Mouse (Mus musculus) adrenal gland, postnatal 14 days (tissue): ENCODE measurements around the gene Trmt44. TPM values are rescaled to one million over a fixed set of nuclear protein-coding genes. Genes with fewer than 3 reads are reported as not detected.

Source experiments
- DNase-seq: peaks from one replicate; pipeline ENCODE4 v3.0.0; 2021; ENCODE audit warnings: mixed read lengths
- total RNA-seq: library from RNA; stranded (reverse); gene quantifications from 2 replicates; pipeline ENCODE4 v1.2.3, GENCODE M21; 2021

Gene Trmt44
- total RNA-seq, 1 experiment from 2014 or later, result 6.5 TPM

DNA sequence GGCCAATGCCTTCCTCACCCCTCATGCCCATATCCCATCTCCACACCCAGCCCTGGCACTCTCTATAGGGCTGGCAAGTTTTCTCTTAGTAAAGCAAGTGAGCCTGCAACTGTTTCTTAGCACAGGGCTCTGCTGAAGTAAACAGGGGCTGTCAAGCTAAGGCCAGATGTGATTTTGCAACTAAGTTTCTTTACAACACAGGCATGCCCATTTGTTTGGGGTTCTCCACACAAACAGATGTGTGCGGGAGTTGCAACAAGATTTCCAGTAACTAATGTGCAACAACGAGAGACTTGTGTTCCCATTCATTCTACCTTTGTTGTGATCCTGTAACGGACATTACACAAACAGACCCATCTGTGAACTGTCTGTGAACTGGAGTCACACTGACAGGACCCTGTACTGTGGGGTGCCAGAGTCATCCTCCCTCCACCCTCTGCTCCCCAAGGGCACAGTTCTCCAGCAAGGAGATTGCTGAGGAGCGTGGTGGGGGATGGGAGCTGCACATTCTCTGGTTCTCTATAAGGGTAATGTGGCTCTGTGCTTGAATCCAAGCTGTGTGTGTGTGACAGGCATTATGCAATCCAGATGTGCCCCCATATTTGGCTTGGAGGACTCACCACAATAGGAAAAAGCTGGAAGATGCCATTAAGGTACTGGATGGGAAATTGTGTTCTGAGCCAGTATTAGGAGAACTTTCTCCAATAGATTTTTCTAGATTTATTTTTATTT lies 33.6 kb downstream of the Trmt44 start:
- no peak for DNase-seq

DNA sequence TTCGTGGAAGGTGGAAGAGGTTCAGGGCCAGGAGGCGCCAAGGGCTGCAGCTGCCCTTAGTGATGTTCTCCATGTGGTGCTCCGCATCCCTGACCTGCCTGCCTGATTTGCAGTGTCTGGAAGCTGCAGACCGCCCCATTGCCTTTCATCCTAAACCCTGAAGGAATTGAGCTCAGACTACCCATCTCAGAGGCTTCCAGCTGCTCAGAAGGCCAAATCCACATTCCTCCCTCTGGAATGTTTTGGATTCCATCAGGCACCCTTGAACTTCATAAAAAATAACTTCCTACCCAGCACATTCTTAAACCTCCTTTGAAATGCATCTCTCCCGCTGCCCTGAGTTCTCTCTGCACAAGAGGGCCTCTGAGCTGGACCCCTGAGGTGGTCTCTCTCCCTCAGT lies 34.3 kb downstream of the Trmt44 start:
- no peak for DNase-seq

- DNase-seq, result no peak
These were observed 35.3 kb downstream of the Trmt44 start for GRCm38 (mm10) chr5:35539576-35539975.

- DNase-seq, result no peak
These were observed 36.8 kb downstream of the Trmt44 start for GRCm38 (mm10) chr5:35538022-35538421.

DNA sequence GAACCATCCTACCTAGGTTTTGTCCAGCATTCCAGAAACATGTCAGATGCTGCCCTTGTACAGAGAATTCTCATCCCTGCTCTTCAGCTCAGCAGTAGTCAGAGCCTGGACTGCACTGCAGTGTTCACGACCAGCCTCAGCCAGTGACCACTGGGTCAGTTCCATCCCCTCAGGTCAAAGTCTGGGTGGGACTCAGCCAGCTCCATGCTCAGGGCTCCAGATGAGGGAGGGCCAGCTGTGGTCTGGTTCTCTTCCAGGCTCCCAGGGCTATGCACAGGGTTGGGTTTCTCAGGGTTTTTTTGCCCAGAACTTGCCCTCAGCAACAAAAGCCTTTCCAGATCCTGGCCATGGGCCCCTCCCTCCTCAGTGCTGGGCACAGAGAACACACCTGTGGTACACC lies 37.4 kb downstream of the Trmt44 start:
- DNase-seq, result no peak

- no peak for DNase-seq
These were observed 38.6 kb downstream of the Trmt44 start for GRCm38 (mm10) chr5:35536271-35536670.

DNA sequence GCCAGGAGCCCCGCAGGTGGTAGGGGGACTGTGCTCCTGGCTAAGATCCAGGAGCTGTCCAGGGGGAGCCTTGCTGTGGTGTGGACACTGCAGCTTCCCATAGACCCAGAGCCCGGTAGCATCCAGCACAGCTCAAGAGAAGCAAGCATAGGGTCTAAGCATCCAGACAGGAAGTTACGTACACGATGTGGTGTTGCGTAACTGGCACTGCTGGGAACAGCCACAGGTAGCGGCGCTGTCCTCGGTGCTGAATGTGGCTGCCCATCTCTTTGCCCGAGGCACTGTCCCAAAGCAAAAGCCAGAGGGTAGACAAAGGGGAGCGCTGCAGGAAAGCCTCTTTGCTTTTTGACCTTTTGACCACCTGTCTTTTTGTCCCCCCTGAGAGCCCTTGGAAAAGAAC lies 43.3 kb downstream of the Trmt44 start:
- DNase-seq, result peak; percentile 69

DNA sequence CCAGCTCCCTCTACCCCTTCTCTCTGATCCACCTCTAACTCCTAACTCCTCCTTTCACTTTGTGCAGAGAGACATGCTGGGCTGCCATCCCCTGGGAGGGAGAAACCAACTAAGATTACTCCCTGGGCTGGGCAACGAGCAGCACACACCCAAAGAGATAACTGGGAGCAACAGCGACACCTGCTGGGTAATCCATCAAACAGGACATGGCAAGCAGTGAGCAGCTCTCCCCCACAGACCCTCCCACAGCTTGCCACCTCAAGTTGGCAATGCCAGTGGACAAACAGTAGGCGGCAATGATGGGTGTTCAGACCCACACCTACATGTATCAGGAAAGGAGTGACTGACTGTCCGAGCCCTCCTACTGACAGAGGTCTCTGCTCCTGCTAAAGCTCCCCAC lies 44.4 kb downstream of the Trmt44 start:
- DNase-seq, result peak; percentile 73

GRCm38 (mm10) chr5:35525469-35526123 lies 49.3 kb downstream of the Trmt44 start, which contains the start of gene Cpz:
Gene Cpz, minus strand, starts transcription at chr5:35525698.
- peak; percentile 75 for DNase-seq

- no peak for DNase-seq
These were observed 50.5 kb downstream of the Trmt44 start for GRCm38 (mm10) chr5:35524381-35524780.

- DNase-seq, result peak; percentile 87
These were observed 51.1 kb downstream of the Trmt44 start for GRCm38 (mm10) chr5:35523735-35524134.

- DNase-seq, result peak; percentile 56
These were observed 58.1 kb downstream of the Trmt44 start for GRCm38 (mm10) chr5:35516781-35517180.

GRCm38 (mm10) chr5:35510589-35510988 lies 64.3 kb downstream of the Trmt44 start:
- peak; percentile 77 for DNase-seq

Other genes with a start within 250 kb of the Trmt44 start
- 0.22 and 1.1 TPM in 2 replicates for gene Hmx1, start 186.0 kb downstream of the Trmt44 start, total RNA-seq
- gene Cpz, start 49.4 kb downstream of the Trmt44 start, total RNA-seq, result 4.6 and 5.3 TPM in 2 replicates
- gene Acox3, start 8.0 kb upstream of the Trmt44 start, total RNA-seq, result 43.9 and 53.2 TPM in 2 replicates
- gene Htra3, start 104.7 kb upstream of the Trmt44 start, total RNA-seq, result 49.7 TPM in 2 replicates
- gene Sh3tc1, start 164.9 kb upstream of the Trmt44 start, total RNA-seq, result 14.9 and 15.0 TPM in 2 replicates
- 3.0 and 4.0 TPM in 2 replicates for gene Ablim2, start 182.8 kb upstream of the Trmt44 start, total RNA-seq